Mouse (Mus musculus): Measurements from ENCODE around the gene Slc35b2.

Gene Slc35b2

GRCm38 (mm10) chr17:45545278-45545961, 18.3 kb upstream of the Slc35b2 start:
- no peak for DNase-seq (ENCODE audit: low read depth, low spot score)

GRCm38 (mm10) chr17:45546941-45547340, 16.7 kb upstream of the Slc35b2 start:
- no peak for DNase-seq (ENCODE audit: low read depth, low spot score)

DNA sequence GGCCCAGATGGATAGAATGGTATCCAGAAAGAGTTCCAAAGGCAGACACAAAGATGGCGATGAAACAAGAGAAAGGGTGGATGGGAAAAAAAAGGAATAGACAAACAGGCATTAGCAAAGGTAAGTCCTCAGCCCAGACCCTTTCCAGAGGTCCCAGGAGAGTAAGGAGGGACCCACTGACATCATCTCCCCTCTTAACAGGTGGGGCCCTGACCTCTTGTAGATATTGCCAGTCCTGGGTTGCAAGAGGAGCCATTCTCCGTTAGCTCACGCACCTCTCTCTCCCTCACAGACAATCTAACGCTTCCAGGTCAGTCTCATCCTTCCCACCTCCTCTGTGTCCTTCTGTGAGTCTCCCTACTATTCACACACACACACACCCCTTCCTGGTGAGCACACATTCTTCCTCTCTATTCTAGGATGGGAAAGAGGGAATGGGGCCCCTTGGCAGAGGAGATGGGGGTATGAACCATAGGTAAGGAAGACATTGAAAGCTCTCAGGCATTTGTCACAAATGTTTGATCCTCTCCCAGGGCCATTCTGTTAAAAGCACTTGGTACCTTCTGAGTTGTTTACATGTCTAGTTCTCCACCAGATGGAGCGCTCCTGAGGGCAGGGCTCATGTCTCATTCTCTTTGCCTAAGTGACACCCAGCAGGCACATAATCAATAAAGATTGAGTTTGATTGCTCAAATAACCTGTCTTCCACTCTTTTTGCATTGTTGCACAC, 16.0 kb upstream of the Slc35b2 start:
- no peak for DNase-seq (ENCODE audit: low read depth, low spot score)

GRCm38 (mm10) chr17:45548541-45549512, 14.8 kb upstream of the Slc35b2 start:
- peak; percentile 70 for DNase-seq (ENCODE audit: low read depth, low spot score)

DNA sequence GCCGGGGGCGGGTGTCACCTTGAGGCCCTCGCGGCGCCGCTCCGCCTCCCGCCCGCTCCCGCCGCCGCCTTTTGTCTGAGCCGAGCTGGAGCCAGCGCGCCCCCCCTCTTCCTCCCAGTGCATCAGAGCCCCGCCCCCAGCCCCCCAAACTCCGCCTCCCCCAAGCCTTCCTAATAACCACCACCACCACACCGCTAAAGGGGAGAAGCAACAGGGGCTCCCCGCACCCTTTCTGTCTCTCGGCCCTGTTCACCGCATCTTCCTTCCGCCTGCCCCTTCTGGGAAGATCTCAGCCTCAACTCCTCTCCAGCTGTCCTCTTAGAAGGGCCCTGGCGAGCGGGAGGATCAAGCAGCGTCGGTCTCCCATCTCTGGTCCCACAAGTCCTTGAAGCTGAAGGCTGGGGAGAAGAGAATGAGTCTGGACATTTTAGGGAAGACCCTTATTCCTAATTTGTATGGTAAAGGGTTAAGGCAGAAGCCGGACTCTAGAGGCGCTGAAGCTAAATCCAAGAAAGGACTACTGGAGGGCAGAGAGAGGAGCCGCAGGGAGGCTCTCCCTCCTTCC, 14.0 kb upstream of the Slc35b2 start, which contains the start of gene Tmem151b:
Gene Tmem151b (minus strand): TSS at position 61 of the 565 bp plus-strand sequence.
- peak; percentile 43 for DNase-seq (ENCODE audit: low read depth, low spot score)

GRCm38 (mm10) chr17:45550253-45550652, 13.4 kb upstream of the Slc35b2 start:
- DNase-seq (ENCODE audit: low read depth, low spot score) = no peak

- no peak for DNase-seq (ENCODE audit: low read depth, low spot score)
Measured at GRCm38 (mm10) chr17:45551249-45551796, 12.4 kb upstream of the Slc35b2 start.

DNA sequence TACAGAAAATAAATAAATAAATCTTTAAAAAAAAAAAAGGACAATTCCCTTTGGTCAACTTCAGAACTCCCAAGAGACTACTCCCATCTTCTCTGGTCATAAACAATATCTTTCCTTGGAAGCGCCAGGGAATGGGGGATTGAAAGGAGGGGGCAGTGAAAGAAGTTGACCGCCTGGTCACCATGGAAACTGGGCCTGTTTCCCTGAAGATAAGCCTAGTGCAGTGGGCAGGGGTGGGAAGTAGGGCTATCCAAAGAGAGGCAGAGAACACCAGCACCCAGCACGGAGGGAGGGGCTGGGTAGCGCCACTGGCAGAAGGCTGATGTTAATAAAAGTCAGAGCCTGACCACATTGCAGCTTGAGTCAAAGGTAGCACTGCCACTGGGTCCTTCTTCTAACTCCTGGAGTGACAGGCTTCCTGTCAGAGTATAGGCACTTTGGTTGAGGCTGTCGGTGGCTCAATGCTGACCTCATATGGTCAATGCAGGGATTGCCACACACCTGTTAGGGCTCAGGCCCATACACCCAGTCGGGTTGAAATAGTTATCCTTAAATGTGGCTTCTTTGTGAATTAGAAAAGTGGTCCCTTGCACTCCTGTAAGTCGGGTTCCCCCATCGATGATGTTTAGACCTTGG, 11.7 kb upstream of the Slc35b2 start:
- DNase-seq (ENCODE audit: low read depth, low spot score) = peak; percentile 80

- no peak for DNase-seq (ENCODE audit: low read depth, low spot score)
Measured at GRCm38 (mm10) chr17:45553065-45553464, 10.6 kb upstream of the Slc35b2 start.

DNA sequence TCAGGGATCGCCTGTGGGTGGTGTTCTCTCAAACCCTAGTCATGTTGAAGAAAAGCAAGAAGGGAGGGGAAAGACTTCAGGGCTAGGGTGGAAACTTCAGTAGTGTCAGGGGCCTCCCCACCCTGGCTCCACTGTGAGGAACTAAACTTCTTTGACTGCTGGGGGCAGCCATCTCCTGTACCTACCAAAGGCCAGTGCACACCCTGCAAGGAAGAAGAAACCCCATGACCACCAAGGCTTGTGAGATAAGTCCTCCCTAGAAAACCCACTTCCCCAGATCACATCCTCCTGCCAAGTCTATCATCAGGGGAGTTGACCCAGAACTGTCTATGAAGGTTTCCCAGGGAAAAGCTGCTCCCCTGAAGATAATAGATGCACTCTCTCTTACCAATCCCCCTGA, 9.3 kb upstream of the Slc35b2 start:
- DNase-seq (ENCODE audit: low read depth, low spot score) = no peak

DNA sequence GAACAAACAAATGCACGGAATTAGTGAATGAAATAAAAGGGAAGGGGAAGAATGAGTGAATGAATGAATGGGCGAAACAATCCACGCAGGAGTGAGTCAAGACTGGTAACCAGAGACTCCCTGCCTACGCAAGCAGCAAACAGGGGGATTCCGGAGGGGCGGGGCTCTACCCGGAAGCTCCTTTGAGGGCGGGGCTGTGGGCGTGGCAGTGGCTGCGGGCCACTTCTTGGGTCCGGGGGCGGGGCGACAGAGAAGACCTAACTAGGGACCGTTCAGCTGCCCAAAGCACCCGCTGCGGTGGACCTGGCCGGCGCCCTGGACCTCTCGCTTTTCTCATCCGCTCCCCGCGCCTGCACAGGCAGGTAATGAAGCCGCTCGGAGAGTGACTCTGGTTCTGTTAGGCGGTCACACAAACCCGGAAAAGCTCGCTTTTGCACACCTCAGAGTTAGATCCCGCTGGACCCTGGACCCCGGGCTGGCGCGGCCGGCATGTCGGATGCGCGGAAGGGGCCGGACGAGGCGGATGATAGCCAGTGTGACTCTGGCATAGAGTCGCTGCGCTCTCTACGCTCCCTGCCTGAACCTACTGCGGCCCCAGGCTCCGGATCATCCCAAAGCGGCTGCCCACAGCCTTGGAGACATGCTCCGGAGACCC, 8.1 kb upstream of the Slc35b2 start, which contains the start of gene Nfkbie:
Gene Nfkbie (plus strand): TSS at position 252 of the 655 bp plus-strand sequence.
- peak; percentile 87 for DNase-seq (ENCODE audit: low read depth, low spot score)

DNA sequence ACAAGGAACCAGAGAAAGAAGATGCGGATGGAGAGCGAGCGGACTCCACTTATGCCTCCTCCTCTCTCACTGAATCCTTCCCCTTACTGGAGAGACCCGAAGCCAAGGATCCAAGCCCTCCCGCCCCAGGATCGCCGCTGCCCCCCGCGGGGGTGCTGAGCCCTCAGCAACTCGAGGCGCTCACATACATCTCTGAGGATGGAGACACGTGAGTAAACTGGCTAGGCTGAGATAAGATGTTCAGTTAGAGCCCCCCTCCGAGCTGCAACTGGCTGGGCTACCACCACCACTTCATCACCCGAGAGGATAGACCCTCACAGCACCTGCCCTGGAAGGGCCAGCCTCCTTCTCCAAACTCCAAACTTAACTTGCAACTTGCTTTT, 7.6 kb upstream of the Slc35b2 start:
- DNase-seq (ENCODE audit: low read depth, low spot score) = no peak

GRCm38 (mm10) chr17:45556514-45557245, 7.0 kb upstream of the Slc35b2 start:
- no peak for DNase-seq (ENCODE audit: low read depth, low spot score)

DNA sequence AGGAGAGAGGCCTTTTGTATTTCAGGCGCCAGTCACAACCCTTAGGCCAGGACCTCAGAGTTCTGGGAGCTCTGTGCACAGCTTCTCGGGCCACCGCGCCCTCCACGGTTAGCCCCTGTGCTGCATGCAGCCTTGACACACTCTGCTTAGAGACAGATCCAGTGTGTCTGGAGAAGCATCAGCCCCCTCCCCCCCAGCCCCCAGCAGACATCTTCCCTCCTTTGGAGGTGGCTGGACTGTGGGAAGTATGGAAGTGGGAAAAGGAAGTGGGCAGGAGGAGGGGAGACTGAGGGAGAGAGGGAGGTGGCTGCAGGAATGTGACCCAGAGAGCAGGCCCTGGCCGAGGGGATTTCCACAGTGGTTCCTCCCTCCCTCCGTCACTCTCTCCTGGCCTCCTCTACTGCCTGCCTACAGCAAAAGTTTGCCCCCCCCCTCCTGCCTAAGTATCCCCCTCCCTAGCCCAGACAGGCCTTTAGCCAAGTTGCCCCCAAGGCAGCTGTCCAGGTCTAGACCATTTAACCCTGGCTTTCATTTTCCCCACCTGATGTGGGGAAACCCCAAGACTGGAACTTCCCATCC, 6.3 kb upstream of the Slc35b2 start:
- no peak for DNase-seq (ENCODE audit: low read depth, low spot score)

DNA sequence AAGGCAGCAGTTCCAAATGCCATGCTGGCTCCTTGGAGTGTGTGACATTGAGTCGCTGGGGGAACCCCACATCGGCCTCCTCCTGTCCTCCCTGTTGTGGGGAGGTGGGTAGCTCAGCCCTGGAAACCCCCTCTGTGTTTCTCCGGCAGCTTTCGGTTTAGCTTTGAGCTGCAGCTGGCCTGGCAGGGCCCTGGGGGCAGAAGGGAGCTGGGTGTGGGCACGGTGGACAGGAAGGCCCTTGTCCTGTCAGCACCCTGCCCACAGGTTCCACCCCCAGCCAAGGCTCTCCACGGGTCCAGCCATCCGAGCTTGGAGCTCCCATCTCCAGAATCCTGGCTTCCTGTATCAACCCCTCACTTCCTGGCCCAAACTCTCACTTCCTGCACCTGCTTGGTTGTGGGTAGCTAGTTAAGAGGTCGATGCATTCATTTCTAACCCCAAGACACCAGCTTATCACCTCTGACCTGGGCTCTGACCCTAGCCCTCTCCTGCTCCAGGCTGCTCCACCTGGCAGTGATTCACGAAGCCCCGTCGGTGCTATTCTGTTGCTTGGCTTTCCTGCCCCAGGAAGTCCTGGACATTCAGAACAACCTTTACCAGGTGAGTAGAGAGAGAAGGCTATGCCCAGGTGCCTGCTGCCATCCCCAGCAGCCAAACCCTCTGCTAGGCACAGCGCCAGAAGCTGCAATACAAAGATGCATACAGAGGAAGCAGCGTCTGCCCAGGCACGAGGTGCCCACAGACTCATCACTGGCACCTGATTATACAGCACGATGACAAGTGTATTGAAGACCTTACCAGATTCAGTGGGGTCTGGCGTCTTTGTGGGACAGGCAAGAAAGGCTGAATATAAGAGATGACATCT, 5.4 kb upstream of the Slc35b2 start:
- no peak for DNase-seq (ENCODE audit: low read depth, low spot score)

GRCm38 (mm10) chr17:45559732-45560525, 3.7 kb upstream of the Slc35b2 start:
- no peak for DNase-seq (ENCODE audit: low read depth, low spot score)

DNA sequence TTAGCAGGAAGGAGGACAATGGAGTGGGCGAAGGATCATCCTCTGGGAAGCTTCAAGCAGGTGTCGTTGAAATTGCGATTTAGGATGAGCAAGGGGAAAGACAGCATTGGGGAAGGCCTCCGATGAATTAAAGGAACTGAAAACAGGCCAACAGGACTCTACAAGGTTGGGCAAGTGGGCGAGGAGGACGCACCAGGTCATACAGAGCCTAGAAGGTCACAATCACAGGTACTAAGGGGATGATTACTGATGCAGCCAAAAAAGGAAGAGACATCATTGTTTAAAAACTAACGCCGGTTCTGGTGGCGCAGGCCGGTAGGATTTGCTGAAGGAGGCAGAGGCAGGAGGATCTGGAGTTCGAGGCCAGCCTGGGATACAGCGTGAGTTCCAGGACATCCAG, 458 bp upstream of the Slc35b2 start:
- no peak for DNase-seq (ENCODE audit: low read depth, low spot score)
